Mouse (Mus musculus) CH12.LX (cell line): ENCODE results near the gene Uqcr11.

ENCODE experiments used
- CHD1 ChIP-seq: IDR thresholded peaks from 2 replicates; pipeline ENCODE4 v1.6.1; 2012; ENCODE audit warnings: low read depth, low read length, improper control_type of control experiment, inconsistent platforms
- CTCF ChIP-seq, 2 experiments: IDR thresholded peaks in 1 of 2; conservative IDR thresholded peaks in 1 of 2; 2 replicates each; pipeline ENCODE4 v1.5.1; 2011 to 2012; ENCODE audit warnings: low read depth in 2 of 2, low read length in 2 of 2, improper control_type of control experiment in 1 of 2, inconsistent platforms in 1 of 2, mild to moderate bottlenecking in 1 of 2, moderate library complexity in 1 of 2
- ELF1 ChIP-seq: IDR thresholded peaks from 2 replicates; pipeline ENCODE4 v1.6.1; 2014; ENCODE audit warnings: low read depth, mild to moderate bottlenecking, inconsistent platforms, low read length, improper control_type of control experiment
- EP300 ChIP-seq: IDR thresholded peaks from 2 replicates; pipeline ENCODE4 v1.6.1; 2011; ENCODE audit warnings: low read length, improper control_type of control experiment
- ETS1 ChIP-seq: conservative IDR thresholded peaks from 2 replicates; pipeline ENCODE4 v1.6.1; 2012; ENCODE audit warnings: low read depth, mild to moderate bottlenecking, inconsistent platforms, low read length, improper control_type of control experiment, moderate library complexity
- MEF2A ChIP-seq: IDR thresholded peaks from 2 replicates; pipeline ENCODE4 v1.6.1; 2014; ENCODE audit warnings: low read depth, mild to moderate bottlenecking, inconsistent platforms, low read length, improper control_type of control experiment, borderline replicate concordance
- NRF1 ChIP-seq: IDR thresholded peaks from 2 replicates; pipeline ENCODE4 v1.6.1; 2014; ENCODE audit warnings: low read depth, mild to moderate bottlenecking, inconsistent platforms, low read length, improper control_type of control experiment, moderate library complexity
- POLR2A ChIP-seq: IDR thresholded peaks from 2 replicates; pipeline ENCODE4 v1.6.1; 2011; ENCODE audit warnings: low read depth, mild to moderate bottlenecking, improper control_type of control experiment, low read length
- POLR2AphosphoS2 ChIP-seq: IDR thresholded peaks from 2 replicates; pipeline ENCODE4 v1.6.1; 2011; ENCODE audit warnings: low read depth, low read length, improper control_type of control experiment
- TCF12 ChIP-seq: IDR thresholded peaks from 2 replicates; pipeline ENCODE4 v1.6.1; 2014; ENCODE audit warnings: low read depth, mild to moderate bottlenecking, inconsistent platforms, low read length, improper control_type of control experiment

- no peak for TF ChIP-seq NRF1
- no peak for TF ChIP-seq MEF2A
- TF ChIP-seq CHD1, result no peak
- TF ChIP-seq POLR2A, result no peak
- no peak for TF ChIP-seq ELF1
- no peak for TF ChIP-seq EP300
- TF ChIP-seq POLR2AphosphoS2, result no peak
- TF ChIP-seq CTCF (conservative IDR thresholded peaks at IDR 0.05 in 1 of 2, IDR thresholded peaks at IDR 0.05 in 1 of 2; ENCODE audit: low read depth in 2 of 2, low read length in 2 of 2), result no peak
- no peak for TF ChIP-seq TCF12
- TF ChIP-seq ETS1, result no peak
These were observed 49.3 kb downstream of the Uqcr11 start for GRCm38 (mm10) chr10:80357336-80357735.
